Mouse (Mus musculus): Measurements from ENCODE around the gene Tbl1x. TPM values are rescaled to one million over a fixed set of nuclear protein-coding genes. Genes with fewer than 3 reads are reported as not detected.

The Tbl1x gene
- polyA plus RNA-seq, 1 experiment from 2014 or later: 46.4 TPM

GRCm38 (mm10) chrX:77594670-77595224 lies 83.9 kb downstream of the Tbl1x start:
- H3K9me3 ChIP-seq: no peaks in the 10 kb centered on the region
- no peaks in the 10 kb centered on the region for H3K4me1 ChIP-seq (replicated peaks)
- no peaks in the 10 kb centered on the region for H3K27me3 ChIP-seq (ENCODE audit: insufficient read depth, poor library complexity, severe bottlenecking)
- no peaks in the 10 kb centered on the region for H3K36me3 ChIP-seq
- no peak overlapping the region for H3K27ac ChIP-seq
- DNase-seq (ENCODE audit: low spot score): no peak
- no peak overlapping the region for H3K4me3 ChIP-seq
- 88% methylated on average over 7 of the region's 7 CpGs for WGBS

GRCm38 (mm10) chrX:77597674-77598073 lies 86.9 kb downstream of the Tbl1x start:
- Histone ChIP-seq H3K4me3 (no peak overlapping the region), H3K4me1 (replicated peaks) (no peaks in the 10 kb centered on the region), H3K9me3 (no peaks in the 10 kb centered on the region), H3K27me3 (ENCODE audit: insufficient read depth, poor library complexity, severe bottlenecking) (no peaks in the 10 kb centered on the region), H3K27ac (no peak overlapping the region), H3K36me3 (no peaks in the 10 kb centered on the region)
- no peak for DNase-seq (ENCODE audit: low spot score)

GRCm38 (mm10) chrX:77598736-77599135 lies 87.9 kb downstream of the Tbl1x start:
- 78% methylated on average over 2 of the region's 2 CpGs for WGBS
- H3K4me1 ChIP-seq (replicated peaks): no peaks in the 10 kb centered on the region
- H3K4me3 ChIP-seq: no peak overlapping the region
- no peaks in the 10 kb centered on the region for H3K36me3 ChIP-seq
- no peaks in the 10 kb centered on the region for H3K9me3 ChIP-seq
- DNase-seq (ENCODE audit: low spot score): no peak
- no peak overlapping the region for H3K27ac ChIP-seq
- H3K27me3 ChIP-seq (ENCODE audit: insufficient read depth, poor library complexity, severe bottlenecking): no peaks in the 10 kb centered on the region

GRCm38 (mm10) chrX:77603496-77604258 lies 92.9 kb downstream of the Tbl1x start:
- Histone ChIP-seq H3K4me1 (replicated peaks) (no peaks in the 10 kb centered on the region; the same call in 1 of the 2 replicates), H3K27me3 (ENCODE audit: insufficient read depth, poor library complexity, severe bottlenecking) (no peaks in the 10 kb centered on the region), H3K36me3 (no peaks in the 10 kb centered on the region), H3K27ac (no peak overlapping the region), H3K4me3 (no peak overlapping the region), H3K9me3 (no peaks in the 10 kb centered on the region)
- DNase-seq (ENCODE audit: low spot score): no peak
- WGBS: 92% methylated on average over 2 of the region's 2 CpGs

- H3K27me3 ChIP-seq (ENCODE audit: insufficient read depth, poor library complexity, severe bottlenecking): no peaks in the 10 kb centered on the region
- no peaks in the 10 kb centered on the region for H3K36me3 ChIP-seq
- H3K9me3 ChIP-seq: no peaks in the 10 kb centered on the region
- no peak overlapping the region for H3K4me3 ChIP-seq
- H3K4me1 ChIP-seq (replicated peaks): no peaks in the 10 kb centered on the region; the same call in 1 of the 2 replicates
- no peak for DNase-seq (ENCODE audit: low spot score)
- WGBS: 67% methylated on average over 1 of the region's 1 CpGs
- no peak overlapping the region for H3K27ac ChIP-seq
Observed at GRCm38 (mm10) chrX:77607488-77607887, 96.7 kb downstream of the Tbl1x start.

- Histone ChIP-seq H3K27me3 (ENCODE audit: insufficient read depth, poor library complexity, severe bottlenecking) (no peaks in the 10 kb centered on the region), H3K27ac (no peak overlapping the region), H3K4me3 (no peak overlapping the region), H3K36me3 (no peaks in the 10 kb centered on the region), H3K9me3 (no peaks in the 10 kb centered on the region), H3K4me1 (replicated peaks) (no peaks in the 10 kb centered on the region; the same call in 1 of the 2 replicates)
- DNase-seq (ENCODE audit: low spot score): no peak
- 67% methylated on average over 2 of the region's 2 CpGs for WGBS
Observed at GRCm38 (mm10) chrX:77608947-77609703, 98.3 kb downstream of the Tbl1x start.

GRCm38 (mm10) chrX:77611938-77612337 lies 101.1 kb downstream of the Tbl1x start:
- no peak for DNase-seq (ENCODE audit: low spot score)
- H3K36me3 ChIP-seq: no peaks in the 10 kb centered on the region
- H3K4me3 ChIP-seq: no peak overlapping the region
- H3K9me3 ChIP-seq: no peaks in the 10 kb centered on the region
- no peak overlapping the region for H3K27ac ChIP-seq
- H3K4me1 ChIP-seq (replicated peaks): no peaks in the 10 kb centered on the region; the same call in 1 of the 2 replicates
- no peaks in the 10 kb centered on the region for H3K27me3 ChIP-seq (ENCODE audit: insufficient read depth, poor library complexity, severe bottlenecking)
- WGBS: 85% methylated on average over 3 of the region's 3 CpGs

GRCm38 (mm10) chrX:77613041-77613440 lies 102.2 kb downstream of the Tbl1x start:
- Histone ChIP-seq H3K27me3 (ENCODE audit: insufficient read depth, poor library complexity, severe bottlenecking) (no peaks in the 10 kb centered on the region), H3K4me3 (no peak overlapping the region), H3K4me1 (replicated peaks) (no peaks in the 10 kb centered on the region; the same call in 1 of the 2 replicates), H3K9me3 (no peaks in the 10 kb centered on the region), H3K36me3 (no peaks in the 10 kb centered on the region), H3K27ac (no peak overlapping the region)
- WGBS: 84% methylated on average over 1 of the region's 1 CpGs
- DNase-seq (ENCODE audit: low spot score): no peak

GRCm38 (mm10) chrX:77615735-77616293 lies 105.0 kb downstream of the Tbl1x start:
- no peak for DNase-seq (ENCODE audit: low spot score)
- no peak overlapping the region for H3K4me3 ChIP-seq
- 85% methylated on average over 4 of the region's 4 CpGs for WGBS
- H3K36me3 ChIP-seq: no peaks in the 10 kb centered on the region
- H3K27me3 ChIP-seq (ENCODE audit: insufficient read depth, poor library complexity, severe bottlenecking): no peaks in the 10 kb centered on the region
- no peaks in the 10 kb centered on the region for H3K9me3 ChIP-seq
- no peak overlapping the region for H3K27ac ChIP-seq
- no peaks in the 10 kb centered on the region for H3K4me1 ChIP-seq (replicated peaks)

- Histone ChIP-seq H3K27me3 (ENCODE audit: insufficient read depth, poor library complexity, severe bottlenecking) (no peaks in the 10 kb centered on the region), H3K27ac (no peak overlapping the region), H3K36me3 (no peaks in the 10 kb centered on the region), H3K4me1 (replicated peaks) (no peaks in the 10 kb centered on the region), H3K9me3 (no peaks in the 10 kb centered on the region), H3K4me3 (no peak overlapping the region)
- DNase-seq (ENCODE audit: low spot score): no peak
- WGBS: 87% methylated on average over 6 of the region's 6 CpGs
Observed at GRCm38 (mm10) chrX:77617368-77618144, 106.7 kb downstream of the Tbl1x start.

- no peaks in the 10 kb centered on the region for H3K4me1 ChIP-seq (replicated peaks)
- WGBS: 88% methylated on average over 2 of the region's 2 CpGs
- DNase-seq (ENCODE audit: low spot score): no peak
Observed at GRCm38 (mm10) chrX:77630439-77630838, 119.6 kb downstream of the Tbl1x start.

GRCm38 (mm10) chrX:77636499-77636898 lies 125.7 kb downstream of the Tbl1x start:
- DNase-seq (ENCODE audit: low spot score): no peak

More at GRCm38 (mm10) chrX:77630439-77630838, 119.6 kb downstream of the Tbl1x start:
- Histone ChIP-seq H3K9me3 (no peaks in the 10 kb centered on the region), H3K4me3 (no peak overlapping the region), H3K27ac (no peak overlapping the region), H3K27me3 (ENCODE audit: insufficient read depth, poor library complexity, severe bottlenecking) (no peaks in the 10 kb centered on the region), H3K36me3 (0 out of 2 replicates have a peak, but pooled peaks cover 3% of the 10 kb centered on the region)

More at GRCm38 (mm10) chrX:77636499-77636898, 125.7 kb downstream of the Tbl1x start:
- Histone ChIP-seq H3K4me3 (no peak overlapping the region), H3K36me3 (0 out of 2 replicates have a peak, but pooled peaks cover 3% of the 10 kb centered on the region), H3K27me3 (ENCODE audit: insufficient read depth, poor library complexity, severe bottlenecking) (no peaks in the 10 kb centered on the region), H3K9me3 (no peaks in the 10 kb centered on the region), H3K27ac (no peak overlapping the region), H3K4me1 (replicated peaks) (no peaks in the 10 kb centered on the region)
- WGBS: 83% methylated on average over 3 of the region's 3 CpGs

Data from hindbrain, embryonic 10.5 days (tissue).